Mouse (Mus musculus) cerebellum, postnatal 36 days (tissue): Measurements from ENCODE around the gene Arfgap2.

Source experiments
- DNase-seq, 2 experiments: peaks; one replicate each; pipeline ENCODE4 v3.0.0; 2021 to 2022; ENCODE audit warnings: mixed read lengths in 2 of 2

Arfgap2 gene

DNA sequence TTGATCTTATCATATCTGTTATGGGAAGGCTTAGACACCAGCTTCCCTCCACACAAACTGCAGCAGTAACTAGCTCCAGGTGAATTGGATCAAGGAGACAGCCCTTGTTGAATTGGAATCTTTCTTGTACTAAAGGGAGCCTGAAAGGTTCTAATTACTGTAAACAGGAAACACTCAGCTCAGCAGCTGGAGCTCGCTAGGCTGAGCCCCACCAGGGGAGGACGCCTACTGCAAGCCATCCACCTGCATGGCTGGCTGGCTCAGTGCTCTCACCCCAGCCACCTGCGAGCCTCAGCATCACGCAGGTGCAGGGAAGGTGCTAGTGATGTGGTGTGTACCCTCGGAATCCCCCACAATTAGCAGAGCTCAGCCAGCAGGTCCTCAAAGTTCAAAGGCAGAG, 43.9 kb downstream of the Arfgap2 start:
- no peak for DNase-seq

- DNase-seq = no peak
Measured at GRCm38 (mm10) chr2:91309546-91309945, 44.8 kb downstream of the Arfgap2 start.

DNA sequence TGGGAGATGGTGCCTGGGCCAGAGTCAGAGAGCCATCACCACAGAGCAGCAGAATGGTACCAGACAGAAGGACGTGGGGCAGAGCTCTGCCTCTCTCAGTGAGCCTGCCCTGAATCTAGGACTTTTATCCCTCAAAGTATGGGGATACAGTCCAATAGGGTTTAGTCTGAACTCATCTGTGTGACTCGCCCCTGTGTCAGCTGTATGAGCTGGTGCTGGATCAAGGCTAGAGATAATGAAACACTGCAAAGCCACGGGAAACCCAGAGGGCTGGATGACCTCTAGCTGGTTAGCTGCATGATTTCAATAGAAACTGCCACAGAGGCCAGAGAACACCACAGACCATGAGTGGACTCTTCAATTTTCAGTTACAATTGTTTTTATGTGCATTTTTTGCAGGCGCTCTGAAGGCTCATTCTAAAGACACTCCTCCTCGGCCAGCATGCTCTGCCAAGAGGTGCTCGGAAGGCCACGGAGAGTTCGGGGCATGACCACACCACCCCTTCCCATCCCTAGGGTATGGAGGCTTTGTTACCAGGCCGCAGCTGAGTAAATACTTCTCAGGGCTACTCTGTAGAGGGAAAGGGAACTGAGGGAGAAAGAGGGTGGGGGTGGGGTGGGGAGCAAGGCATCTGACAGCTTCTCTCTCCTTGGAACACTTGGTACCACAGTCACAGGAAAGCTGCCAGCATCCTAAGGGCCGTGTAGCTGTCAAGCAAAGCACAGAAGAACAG, 48.0 kb downstream of the Arfgap2 start:
- DNase-seq = no peak

GRCm38 (mm10) chr2:91314184-91314583, 49.4 kb downstream of the Arfgap2 start:
- no peak for DNase-seq

- no peak for DNase-seq
Measured at GRCm38 (mm10) chr2:91320559-91321529, 56.1 kb downstream of the Arfgap2 start.

DNA sequence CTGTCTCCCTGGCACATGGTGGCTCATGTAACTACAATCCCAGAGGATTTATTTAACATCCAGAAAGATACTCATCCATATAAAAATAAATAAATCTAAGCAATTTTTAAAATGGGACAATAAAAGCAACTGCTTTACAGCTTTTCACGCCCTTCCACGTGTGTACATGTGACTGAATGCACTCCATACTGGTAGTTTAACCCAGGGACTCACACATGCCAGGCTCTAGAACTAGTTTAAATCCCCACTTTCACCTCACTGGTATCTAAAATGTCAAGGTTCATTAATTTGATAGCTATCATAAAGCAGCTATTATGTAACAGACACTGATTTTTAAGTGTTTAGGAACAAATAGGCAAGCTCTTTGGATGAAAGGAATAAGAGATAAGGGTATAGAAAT, 57.1 kb downstream of the Arfgap2 start:
- DNase-seq = no peak

GRCm38 (mm10) chr2:91322490-91322889, 57.7 kb downstream of the Arfgap2 start:
- no peak for DNase-seq

DNA sequence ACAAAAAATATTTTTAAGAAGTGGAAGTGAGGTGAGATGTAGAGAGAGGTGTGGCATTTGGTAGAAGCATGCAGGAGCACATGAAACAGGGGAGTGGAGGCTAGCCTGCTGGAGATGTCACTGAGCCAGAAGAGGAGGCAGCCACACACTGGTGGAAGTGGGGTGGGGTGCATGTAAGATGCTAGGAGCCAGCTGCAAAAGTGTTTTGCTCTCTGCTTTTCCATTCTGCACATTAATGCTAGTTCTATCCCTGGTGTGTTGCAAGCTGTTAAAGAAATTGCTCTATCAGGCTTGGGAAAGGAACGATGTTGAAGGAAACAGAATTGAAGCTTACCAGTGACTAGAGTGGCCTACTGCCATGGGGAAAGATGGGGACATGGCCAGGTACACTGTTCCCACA, 59.6 kb downstream of the Arfgap2 start:
- no peak for DNase-seq

GRCm38 (mm10) chr2:91324761-91325421, 60.1 kb downstream of the Arfgap2 start:
- peak in 1 of 2 experiments; percentile 8 for DNase-seq
